Mouse (Mus musculus) fibroblast of lung, adult 2 months (primary cell): ENCODE results near the gene Lgr4.

Experiments used
- DNase-seq: peaks from one replicate; pipeline ENCODE4 v3.0.0-alpha.2; 2011; ENCODE audit warnings: low read depth

Gene Lgr4

DNA sequence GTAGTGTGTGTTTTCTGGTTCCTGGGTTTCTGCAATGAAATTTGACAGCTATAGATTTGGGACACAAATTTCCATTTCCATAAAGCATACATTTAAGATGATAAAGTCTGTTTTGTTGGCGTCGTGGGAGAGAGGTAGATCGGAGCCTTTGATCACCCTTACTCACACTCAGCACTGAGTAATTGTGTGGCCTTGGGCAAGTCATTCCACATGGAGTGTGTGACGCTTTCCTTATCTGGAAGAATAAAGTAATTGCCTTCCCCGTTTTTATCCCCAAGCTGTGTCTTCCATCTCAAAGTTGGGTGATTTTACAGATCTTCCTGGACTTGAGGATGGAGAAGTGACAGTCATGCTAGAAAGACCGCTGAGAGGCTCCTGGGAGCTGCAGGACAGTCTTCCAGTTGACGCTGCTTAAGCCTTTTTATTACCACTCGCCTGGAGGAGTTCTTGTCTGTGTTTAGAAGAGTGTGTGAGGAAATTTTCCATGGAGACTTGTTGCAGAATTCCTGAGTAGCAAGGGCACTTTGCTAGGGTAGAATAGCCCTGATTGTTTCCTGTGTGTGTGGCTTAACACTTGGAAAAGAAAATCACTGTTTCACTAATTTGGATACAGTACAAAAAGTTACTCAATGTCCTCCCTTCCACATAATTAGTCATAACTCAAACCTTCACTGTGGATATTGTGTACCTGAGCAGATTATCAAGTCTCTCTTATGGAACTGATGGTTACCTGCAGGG lies 4.0 kb downstream of the Lgr4 start:
- DNase-seq: no peak

DNA sequence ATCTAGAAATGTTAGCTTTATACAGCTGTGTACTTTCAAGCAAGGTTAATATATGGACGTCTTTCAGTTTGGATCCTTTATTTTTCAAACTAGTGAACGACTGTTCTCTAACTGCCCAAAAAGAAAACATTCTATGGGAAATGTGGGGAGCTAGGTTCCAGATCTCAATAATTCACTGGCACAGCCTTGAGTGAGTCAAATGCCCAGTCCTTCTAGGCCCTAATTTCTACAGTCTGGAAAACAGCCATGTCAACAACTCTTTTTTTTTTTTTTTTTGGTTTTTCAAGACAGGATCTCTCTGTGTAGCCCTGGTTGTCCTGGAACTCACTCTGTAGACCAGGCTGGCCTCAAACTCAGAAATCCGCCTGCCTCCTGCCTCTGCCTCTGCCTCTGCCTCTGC lies 4.9 kb downstream of the Lgr4 start:
- no peak for DNase-seq

DNA sequence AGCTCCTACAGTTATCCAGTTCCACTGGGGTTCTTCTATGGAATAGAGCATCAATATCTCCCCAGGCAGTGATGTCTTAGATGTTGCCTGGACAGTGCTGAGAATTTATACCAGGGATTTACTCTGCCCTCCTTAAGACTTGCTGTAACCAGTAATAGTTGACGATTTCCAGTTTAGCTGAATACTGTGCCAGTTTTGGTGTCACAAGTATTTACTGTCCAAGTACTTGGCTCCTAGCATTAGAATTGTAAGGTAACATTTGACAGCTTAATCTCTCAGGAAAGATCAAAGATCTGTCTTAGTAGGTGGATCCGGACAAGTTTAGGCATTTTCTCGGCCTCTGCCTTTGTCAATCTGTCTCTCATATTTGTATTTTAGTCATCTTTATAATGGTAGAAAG lies 5.6 kb downstream of the Lgr4 start:
- DNase-seq: no peak

DNA sequence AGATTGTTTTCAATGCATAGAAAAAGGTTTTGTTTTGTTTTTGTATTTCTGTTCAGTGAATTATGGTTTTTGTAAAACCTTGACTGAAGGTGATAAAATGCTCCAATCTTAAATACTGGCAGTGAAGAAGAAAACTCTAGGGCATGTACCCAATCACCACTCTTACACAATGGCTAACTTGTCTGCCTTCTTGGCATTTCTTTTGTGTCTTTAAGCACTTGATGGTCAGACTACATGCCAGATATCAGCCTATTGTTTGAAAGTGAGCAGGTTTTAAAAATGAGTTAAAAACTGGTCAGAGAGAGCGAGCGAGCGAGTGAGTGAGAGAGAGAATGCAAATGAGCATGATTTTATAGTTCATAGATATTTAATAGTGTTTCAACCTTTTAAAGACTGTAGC lies 6.5 kb downstream of the Lgr4 start:
- DNase-seq: no peak

DNA sequence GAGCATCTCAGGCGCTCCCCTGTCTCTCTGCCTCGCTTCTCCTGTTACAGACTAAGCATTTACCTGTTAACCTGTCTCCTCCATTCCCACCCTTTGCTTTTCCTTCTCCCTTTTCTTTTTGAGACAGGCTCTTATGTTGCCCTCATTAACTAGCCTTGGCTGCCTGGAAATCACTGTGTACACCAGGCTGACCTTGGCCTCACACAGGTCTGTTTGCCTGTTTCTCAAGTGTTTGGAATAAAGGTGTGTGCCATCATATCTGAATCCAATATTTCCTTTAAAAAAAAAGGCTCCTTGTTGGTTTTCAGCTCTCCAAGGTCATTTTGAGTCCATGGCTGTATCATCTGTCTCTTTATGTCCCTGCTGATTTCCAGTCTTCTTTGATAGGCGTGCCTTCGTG lies 9.5 kb downstream of the Lgr4 start:
- no peak for DNase-seq

DNA sequence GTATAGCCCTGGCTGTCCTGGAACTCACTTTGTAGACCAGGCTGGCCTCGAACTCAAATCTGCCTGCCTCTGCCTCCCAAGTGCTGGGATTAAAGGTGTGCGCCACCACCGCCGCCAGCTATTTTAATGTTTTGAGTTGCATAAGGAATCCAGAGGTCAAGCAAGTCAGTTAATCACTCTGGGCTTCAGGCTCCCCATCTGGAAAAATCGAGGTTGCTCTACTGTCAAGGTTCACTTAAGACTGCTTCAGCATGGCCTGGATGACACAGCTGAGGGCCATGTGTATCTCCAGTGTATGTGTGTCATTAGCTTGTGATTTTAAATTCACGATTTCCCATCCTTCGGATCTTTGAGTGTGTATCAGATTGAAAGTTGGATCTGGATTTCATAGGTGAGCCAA lies 10.0 kb downstream of the Lgr4 start:
- no peak for DNase-seq

DNA sequence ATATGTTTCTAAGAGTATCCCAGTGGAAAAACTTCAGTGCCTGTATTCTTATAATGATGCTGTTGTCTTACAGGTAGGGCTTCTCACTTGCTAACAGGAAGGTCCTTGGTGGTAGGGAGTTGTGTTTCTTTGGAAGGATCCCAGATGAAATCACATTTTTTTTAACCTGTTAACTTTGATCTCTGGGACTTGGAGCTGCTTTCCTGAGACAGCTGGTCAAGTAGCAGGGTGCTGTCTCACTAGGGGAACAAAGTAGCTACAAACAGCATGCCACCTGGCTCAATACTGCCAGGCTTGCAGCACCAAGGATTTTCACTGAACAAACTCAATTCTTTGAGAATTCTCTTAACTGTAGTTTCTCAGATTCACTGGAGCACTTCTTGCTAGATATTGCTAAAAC lies 10.4 kb downstream of the Lgr4 start:
- no peak for DNase-seq

DNA sequence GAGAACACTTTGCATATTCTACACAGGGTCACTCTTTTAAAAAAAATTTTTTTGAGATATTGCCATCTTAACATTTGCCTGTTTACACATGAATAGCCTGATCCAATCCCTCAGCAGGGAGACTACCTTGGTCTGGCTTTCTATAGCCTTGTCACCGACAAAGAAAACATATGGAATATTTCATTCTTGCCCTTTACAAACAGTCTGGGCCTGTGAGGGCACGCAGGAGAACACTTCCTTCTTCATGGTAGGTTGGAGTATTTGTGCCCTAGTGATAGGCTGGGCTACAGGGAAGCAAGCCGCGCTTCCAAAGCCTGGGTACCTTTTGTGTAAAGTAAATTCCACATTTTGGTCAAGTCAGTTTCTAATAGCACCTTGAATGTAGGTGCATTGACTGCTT lies 11.3 kb downstream of the Lgr4 start:
- DNase-seq: no peak

DNA sequence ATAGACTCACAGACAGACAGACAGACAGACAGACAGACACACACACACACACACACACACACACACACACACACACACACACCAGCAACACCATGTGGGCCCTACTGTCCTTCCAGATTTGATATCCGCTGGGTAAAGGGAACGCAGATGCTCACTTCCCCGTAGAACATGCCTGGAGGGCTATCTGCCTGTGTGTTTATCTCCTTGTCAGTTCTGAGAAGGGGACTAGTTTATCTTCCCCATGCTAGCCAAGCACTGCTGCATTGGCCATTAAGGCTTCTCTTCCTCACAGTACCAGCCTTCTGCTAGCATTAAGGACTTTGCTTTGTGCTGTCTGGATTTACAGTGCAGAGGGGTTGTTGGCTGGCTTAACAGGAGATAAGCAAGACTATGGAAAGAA lies 11.8 kb downstream of the Lgr4 start:
- DNase-seq: no peak

DNA sequence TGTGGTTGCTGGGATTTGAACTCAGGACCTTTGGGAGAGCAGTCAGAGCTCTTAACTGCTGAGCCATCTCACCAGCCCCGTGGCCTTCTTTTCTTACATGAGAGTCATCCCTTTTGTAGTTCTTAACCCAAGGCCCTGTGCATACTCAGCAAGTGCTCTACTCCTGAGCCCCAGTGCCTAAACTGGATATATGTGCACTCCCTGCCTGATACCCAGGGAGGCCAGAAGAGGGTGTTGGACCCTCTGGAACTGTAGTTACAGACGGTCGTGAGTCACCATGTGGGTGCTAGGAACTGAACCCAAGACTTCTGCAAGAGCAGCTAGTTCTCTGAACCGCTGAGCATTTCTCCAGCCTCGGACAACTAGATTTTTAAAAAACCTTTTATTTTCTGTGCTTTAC lies 12.9 kb downstream of the Lgr4 start:
- DNase-seq: no peak

DNA sequence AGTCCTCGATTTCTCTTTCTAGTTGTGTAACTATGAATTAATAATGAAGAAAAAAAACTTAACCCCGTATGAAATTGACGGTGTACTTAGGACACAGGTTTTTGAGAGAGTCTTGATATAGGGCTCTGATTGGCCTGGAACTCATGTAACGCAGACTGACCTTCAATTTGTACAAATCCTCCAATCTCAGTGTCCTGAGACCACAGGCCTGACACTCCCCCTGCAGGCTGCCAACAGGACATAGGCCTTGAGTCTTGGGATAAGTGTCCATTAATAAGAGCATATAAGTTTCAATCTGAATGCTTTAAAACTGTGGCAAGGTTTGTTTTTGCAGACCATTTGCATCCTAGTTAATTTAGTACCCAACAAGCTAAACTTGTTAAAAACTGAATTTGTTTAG lies 13.3 kb downstream of the Lgr4 start:
- DNase-seq: no peak

DNA sequence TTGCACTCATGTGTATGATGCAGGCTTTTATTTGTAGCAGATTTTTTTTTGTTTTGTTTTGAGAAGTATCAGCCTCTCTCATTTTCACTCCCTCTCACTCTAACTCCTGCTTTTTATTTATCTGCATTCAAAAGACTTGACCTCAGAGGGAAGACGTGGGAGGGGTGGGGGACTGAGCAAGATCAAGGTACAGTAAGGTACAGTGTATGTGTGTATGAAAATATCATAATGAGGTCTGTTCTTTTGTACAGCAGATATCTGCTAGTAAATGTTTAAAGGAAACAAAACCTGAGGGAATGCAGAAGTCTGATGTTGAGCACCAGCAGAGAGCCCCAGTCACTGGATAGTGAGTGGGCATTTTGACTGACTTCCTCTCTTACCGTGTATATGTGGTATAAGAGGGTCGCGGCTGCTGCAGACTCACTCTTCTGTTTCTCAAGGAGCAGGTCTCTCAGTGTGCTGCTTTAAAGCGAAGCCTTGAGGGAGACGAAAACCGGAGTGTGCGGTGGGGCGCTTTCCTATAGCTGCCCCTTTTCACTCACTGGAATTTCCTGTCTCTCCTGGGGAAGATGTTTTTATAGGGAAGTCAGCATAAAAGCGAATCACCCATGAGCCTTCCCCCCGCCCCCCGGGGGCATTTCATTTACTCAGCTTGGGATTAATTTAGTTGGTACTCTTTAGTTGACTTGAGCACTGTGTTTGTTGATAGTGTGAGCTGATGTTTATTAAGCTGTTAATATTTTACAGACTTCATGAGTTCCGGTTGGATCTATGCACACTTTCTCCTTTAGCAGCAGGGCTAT lies 14.7 kb downstream of the Lgr4 start:
- no peak for DNase-seq

DNA sequence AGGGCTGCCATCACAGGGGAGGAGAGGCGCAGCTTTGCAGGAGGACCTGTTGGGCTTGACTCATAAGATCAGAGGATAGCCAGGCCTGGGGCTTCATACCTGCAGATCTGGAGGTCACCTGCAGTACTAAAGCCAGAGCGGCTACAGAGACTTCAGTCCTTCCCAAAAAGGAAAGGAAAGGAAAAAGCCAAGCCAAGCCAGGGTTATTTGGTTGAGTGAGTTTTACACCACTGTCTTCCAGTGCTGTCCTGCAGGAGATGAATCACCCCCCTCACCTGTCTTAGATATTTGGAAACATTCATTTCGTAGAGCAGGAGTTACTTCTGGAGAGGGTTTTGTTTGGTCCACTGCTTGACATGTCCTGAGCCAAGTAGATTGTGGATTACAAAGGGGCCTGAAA lies 15.7 kb downstream of the Lgr4 start:
- DNase-seq: no peak

DNA sequence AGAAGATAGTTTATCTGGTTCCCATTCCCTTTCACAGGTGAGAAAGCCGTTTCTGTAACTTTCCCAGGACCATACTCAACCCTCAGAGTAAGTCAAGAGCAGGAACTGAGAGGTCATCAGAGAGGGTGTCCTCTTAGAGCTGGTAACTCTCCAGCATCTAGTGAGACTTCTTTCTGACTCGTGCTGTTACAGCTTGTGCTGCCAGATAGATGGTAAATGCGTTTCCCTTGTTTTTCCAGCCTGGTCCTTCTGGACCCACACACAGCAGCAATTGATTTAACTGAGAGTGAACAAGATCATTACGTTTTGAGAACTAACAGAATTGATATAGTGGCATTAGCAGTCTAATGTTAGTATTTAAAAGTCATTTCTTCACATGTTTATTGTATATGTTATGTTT lies 16.6 kb downstream of the Lgr4 start:
- DNase-seq: no peak

DNA sequence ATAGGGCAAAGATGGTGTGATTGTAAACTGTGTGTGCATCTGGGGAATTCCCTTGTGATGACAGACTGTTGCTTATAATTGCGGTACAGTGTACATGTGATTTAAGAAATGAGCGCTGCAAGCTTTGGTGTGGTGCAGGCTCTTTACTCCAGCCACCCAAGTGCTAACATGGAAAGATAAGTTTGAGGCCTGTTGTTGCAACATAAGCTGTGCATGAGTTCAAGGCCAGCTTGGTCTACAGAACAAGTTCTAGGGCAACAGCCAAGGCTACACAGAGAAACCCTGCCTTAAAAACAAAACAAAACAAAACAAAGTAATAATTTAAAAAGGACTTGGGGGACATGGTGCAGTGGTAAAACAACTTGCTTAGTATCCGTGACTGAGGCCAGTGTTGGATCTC lies 17.7 kb downstream of the Lgr4 start:
- DNase-seq: no peak

DNA sequence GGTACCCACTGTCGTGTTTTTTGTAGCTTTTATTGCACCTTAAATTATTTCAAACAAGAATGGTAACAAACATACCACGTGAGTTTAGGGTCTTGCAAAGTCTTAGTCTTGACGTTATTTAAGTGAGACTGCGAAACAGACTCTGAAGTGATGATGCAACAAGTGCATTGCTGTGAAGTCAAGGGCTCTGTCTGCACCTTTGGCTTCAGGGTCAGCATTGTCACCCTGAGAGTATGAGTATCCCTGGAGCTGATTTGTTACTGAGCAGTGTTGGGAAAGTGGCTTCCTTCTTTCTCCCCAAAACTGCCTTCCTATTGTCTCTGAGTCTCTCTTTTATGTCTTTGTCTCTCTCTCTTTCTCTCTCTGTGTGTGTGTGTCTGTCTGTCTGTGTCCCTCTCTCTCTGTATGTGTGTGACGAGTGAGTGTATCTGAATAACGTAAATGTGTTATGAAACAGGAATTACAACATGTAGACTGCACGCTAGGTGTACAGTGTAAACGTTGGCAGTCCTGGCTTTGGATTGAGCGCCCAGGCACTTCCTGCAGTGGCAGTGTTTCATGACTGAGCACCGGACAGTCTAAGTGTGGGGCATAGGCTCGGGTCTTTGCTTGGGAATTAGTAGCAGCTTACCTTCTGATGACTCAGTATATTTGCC lies 18.4 kb downstream of the Lgr4 start:
- no peak for DNase-seq

DNA sequence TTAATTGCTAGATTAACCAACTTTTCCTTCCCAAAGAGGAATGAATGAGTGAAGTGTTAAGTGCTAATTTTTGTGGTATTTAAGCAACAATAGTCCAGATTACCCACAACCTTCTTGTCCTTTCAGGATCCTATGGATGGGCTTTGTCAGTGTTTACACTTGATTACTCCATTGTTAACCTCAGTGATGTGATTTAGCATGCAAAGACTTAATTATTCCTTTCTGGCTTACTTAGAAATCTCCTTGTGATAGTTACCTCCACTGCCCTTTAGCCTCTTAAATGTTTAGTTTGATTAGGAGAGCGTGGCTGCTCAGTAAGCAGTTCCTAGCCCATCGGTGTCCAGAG lies 18.9 kb downstream of the Lgr4 start:
- no peak for DNase-seq

DNA sequence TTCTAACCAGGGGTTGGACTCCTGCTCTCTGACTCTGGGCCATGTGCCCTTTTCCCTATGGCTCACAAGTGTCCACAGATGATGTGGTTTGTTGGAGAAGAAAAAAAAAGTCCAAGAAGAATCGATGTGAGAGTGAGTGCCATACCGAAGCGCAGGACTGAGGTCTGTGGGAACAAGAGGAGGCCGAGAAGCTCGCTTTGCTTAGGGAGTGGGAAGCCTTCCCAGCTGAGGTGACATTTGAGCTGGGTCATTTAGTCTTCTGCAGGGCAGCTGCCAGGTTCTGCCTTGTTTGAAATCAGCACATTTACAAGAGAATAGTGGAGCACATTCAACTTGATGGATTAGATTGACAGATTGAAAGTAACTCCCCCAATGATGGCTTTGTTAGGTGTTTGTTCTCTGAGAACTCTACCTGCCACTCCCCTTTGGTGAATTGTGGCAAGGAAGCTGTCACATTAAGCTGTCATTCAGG lies 24.6 kb downstream of the Lgr4 start:
- DNase-seq: no peak

DNA sequence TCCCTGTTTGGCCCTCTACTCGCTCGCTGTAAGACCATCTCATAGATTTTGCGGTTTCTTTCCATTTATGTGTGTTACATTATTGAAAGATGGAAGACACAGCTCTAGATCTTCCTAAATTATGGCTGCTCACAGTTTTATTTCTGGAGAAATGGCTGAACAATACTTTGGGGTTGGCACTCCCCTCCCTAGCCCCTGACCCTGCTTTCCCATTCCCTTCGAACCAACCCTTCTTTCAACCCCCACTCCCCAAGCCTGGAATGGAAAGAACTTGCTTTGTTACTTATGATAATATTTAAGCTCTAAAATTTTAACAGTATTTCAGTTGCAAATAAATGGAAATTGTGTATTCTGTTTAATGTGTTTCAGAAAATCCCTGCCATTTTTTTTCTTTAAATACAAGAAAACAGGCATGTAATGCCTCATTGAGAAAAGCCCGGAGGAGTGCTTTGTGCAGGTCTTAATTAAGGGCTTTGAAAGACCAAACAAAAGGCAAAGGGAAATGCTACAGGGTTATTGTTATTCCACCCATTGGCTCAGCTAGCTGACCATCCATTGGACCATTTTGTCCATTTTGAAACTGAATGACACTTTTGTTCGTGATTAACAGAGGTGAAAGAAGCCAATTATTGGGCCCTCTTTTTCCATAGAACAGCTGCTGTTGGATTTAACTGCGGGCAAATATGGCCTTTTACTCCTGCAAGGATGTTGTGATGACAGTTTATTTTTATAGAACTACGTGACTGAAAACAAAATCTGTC lies 25.5 kb downstream of the Lgr4 start:
- no peak for DNase-seq

DNA sequence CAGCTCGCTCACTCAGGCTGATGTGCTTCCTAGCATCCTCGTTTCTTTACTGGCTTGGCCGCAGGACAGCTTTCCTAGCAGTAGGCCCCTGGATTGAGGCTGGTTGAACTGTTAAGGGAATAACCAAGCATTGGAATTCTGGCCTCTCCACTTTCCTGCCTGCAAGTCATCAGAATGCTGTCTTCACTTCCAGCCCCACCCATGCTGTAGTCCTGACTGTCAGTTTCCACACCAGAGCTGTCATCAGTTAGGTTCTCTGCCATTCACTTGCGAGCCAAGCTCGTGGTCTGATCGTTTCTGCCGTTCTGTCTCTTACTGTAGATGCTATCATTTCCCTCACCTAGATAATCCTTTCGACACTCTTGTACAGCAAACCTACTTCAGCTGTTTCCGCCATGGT lies 27.5 kb downstream of the Lgr4 start:
- no peak for DNase-seq

DNA sequence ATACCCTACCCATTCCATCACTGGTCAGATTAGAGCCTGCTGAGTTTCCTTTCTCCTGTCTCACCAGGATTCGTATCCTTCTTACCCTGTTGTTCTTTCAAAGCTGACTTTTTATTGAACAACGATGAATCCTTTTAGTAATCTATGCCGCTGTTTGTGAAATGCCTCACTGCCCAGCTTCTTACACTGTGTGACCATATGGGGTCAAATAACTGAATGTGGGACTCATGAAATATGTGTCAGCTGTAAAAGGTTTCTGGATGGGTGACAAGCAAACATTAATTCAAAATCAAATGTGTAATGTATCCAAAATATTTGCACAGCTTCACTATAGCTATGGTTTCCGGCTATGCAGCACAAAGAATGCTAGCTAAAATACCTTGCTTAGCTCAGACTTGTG lies 28.1 kb downstream of the Lgr4 start:
- DNase-seq: no peak

DNA sequence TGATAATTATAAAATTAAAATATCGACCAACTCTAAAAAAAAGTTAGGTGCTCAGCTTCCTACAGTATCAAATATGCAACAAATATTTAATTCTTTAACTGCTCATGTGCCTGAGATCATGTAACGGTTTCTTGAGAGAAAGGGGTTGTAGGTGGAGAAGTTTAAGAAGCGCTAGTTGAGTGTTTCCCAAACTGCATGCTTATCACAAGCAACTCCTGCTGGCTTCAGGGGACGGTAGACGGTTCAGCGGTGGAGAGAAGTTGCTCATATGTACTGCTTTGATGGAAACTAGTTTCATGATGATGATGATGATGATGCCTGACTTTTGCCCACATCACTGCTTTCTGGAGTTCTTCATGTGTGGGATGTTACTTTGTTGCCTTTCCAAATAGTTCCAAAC lies 29.0 kb downstream of the Lgr4 start:
- DNase-seq: no peak

DNA sequence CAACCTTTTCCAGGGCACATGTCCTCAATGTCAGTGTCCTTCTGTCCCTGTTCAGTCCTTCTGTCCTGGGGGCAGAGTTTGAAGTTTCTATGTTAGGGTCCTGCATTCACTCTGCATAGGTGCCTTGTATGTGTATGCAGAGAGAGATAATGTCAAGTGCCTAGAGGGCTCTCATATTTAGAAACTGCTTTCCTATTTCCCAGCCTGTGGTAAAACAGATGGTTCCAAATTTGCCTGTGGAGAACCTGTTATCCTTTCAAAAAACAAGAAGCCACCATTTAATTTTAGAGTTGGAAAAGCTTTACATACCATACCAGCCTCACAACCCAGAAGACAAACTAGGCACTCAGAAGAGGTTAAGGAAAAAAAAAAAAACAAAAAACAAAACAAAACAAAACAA lies 32.1 kb downstream of the Lgr4 start:
- no peak for DNase-seq
